Mouse (Mus musculus): ENCODE data around the gene Odf2.

DNA sequence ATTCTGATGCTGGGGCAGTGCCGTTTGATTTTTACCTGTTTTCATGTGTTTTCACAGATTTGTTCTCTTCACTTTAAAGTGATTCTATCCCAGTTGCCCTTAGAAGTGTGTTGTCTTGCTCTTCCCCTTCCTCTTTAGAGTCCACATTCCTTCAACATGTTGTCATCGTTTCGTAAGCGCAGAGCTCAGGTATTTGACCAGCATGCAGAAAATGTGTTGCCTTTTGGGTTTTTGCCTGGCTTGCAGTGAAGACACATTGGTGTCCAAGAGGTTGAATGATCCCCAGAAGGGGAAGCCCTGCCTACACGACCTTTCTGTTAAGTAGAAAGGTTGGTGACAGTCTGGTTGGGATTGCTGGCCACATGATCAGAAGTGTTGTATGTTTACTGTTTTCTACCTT, 79.6 kb downstream of the Odf2 start:
- TF ChIP-seq MAX (IDR thresholded peaks at IDR 0.05; ENCODE audit: low read depth) = no peak
- TF ChIP-seq CEBPB (IDR thresholded peaks at IDR 0.05; ENCODE audit: insufficient read depth, poor library complexity, severe bottlenecking) = no peak
- TF ChIP-seq POLR2AphosphoS2 (IDR thresholded peaks at IDR 0.05; ENCODE audit: insufficient read length, low read depth) = no peak
- TF ChIP-seq SRF (IDR thresholded peaks at IDR 0.05; ENCODE audit: control insufficient read depth, insufficient read length, low read depth) = no peak
- no peak for TF ChIP-seq POLR2A (IDR thresholded peaks at IDR 0.05; ENCODE audit: insufficient read length, low read depth)
- TF ChIP-seq E2F4 (IDR thresholded peaks at IDR 0.05; ENCODE audit: insufficient read depth) = no peak
- TF ChIP-seq USF1 (IDR thresholded peaks at IDR 0.05; ENCODE audit: low read depth) = no peak
- no peak for TF ChIP-seq MYOG (IDR thresholded peaks at IDR 0.05; ENCODE audit: control insufficient read depth in 1 of 3, insufficient read depth in 1 of 3, insufficient read length in 2 of 3, low read depth in 2 of 3)
- no peak for TF ChIP-seq MYOD1 (IDR thresholded peaks at IDR 0.05; ENCODE audit: control insufficient read depth in 1 of 3, insufficient read length in 2 of 3, low read depth in 2 of 3)
- TF ChIP-seq TCF12 (IDR thresholded peaks at IDR 0.05; ENCODE audit: insufficient read depth, poor library complexity, severe bottlenecking) = no peak
- no peak for TF ChIP-seq TCF3 (IDR thresholded peaks at IDR 0.05; ENCODE audit: insufficient read length, low read depth)

Measured in myocyte (in vitro differentiated cells).